Mouse (Mus musculus): ENCODE measurements at regions not wholly inside any gene's neighbourhood (a gene's known extent, or its start where the extent isn't known, plus 50 kb on each side); places are given as distances from the start of the nearest gene placed in this dataset.

GRCm38 (mm10) chr7:73094059-73094458 is 281.2 kb upstream of the Rgma start:
- in situ Hi-C loops (cut with MboI; ENCODE audit: unreplicated experiment in 2 of 2), result no loop called here

- in situ Hi-C loops (cut with MboI; ENCODE audit: unreplicated experiment in 2 of 2), result no loop called here
Observed at GRCm38 (mm10) chr7:73118871-73119270, 256.4 kb upstream of the Rgma start.

GRCm38 (mm10) chr7:73120276-73120675 is 255.0 kb upstream of the Rgma start:
- in situ Hi-C loops (cut with MboI; ENCODE audit: unreplicated experiment in 2 of 2), result no loop called here

- in situ Hi-C loops (cut with MboI; ENCODE audit: unreplicated experiment in 2 of 2), result no loop called here
Observed at GRCm38 (mm10) chr7:73124976-73125375, 250.3 kb upstream of the Rgma start.

- in situ Hi-C loops (cut with MboI; ENCODE audit: unreplicated experiment in 2 of 2), result no loop called here
Observed at GRCm38 (mm10) chr7:73125864-73126263, 249.4 kb upstream of the Rgma start.

GRCm38 (mm10) chr7:73135786-73136185 is 239.5 kb upstream of the Rgma start:
- in situ Hi-C loops (cut with MboI; ENCODE audit: unreplicated experiment in 2 of 2), result no loop called here

- in situ Hi-C loops (cut with MboI; ENCODE audit: unreplicated experiment in 2 of 2), result no loop called here
Observed at GRCm38 (mm10) chr7:73138269-73138668, 237.0 kb upstream of the Rgma start.

- in situ Hi-C loops (cut with MboI; ENCODE audit: unreplicated experiment in 2 of 2), result no loop called here
Observed at GRCm38 (mm10) chr7:73138861-73139493, 236.3 kb upstream of the Rgma start.

GRCm38 (mm10) chr7:73139901-73140300 is 235.4 kb upstream of the Rgma start:
- in situ Hi-C loops (cut with MboI; ENCODE audit: unreplicated experiment in 2 of 2), result no loop called here

GRCm38 (mm10) chr7:73141167-73141566 is 234.1 kb upstream of the Rgma start:
- in situ Hi-C loops (cut with MboI; ENCODE audit: unreplicated experiment in 2 of 2), result no loop called here

- in situ Hi-C loops (cut with MboI; ENCODE audit: unreplicated experiment in 2 of 2), result no loop called here
Observed at GRCm38 (mm10) chr7:73143902-73144301, 231.4 kb upstream of the Rgma start.

- in situ Hi-C loops (cut with MboI; ENCODE audit: unreplicated experiment in 2 of 2), result no loop called here
Observed at GRCm38 (mm10) chr7:73144846-73145245, 230.5 kb upstream of the Rgma start.

GRCm38 (mm10) chr7:73147251-73147650 is 228.1 kb upstream of the Rgma start:
- in situ Hi-C loops (cut with MboI; ENCODE audit: unreplicated experiment in 2 of 2), result no loop called here

- in situ Hi-C loops (cut with MboI; ENCODE audit: unreplicated experiment in 2 of 2), result no loop called here
Observed at GRCm38 (mm10) chr7:73150436-73150835, 224.9 kb upstream of the Rgma start.

- in situ Hi-C loops (cut with MboI; ENCODE audit: unreplicated experiment in 2 of 2), result no loop called here
Observed at GRCm38 (mm10) chr7:73151586-73152467, 223.5 kb upstream of the Rgma start.

- in situ Hi-C loops (cut with MboI; ENCODE audit: unreplicated experiment in 2 of 2), result no loop called here
Observed at GRCm38 (mm10) chr7:73153668-73154067, 221.6 kb upstream of the Rgma start.

- in situ Hi-C loops (cut with MboI; ENCODE audit: unreplicated experiment in 2 of 2), result no loop called here
Observed at GRCm38 (mm10) chr7:73158833-73159232, 216.5 kb upstream of the Rgma start.

- in situ Hi-C loops (cut with MboI; ENCODE audit: unreplicated experiment in 2 of 2), result no loop called here
Observed at GRCm38 (mm10) chr7:73160968-73161367, 214.3 kb upstream of the Rgma start.

- in situ Hi-C loops (cut with MboI; ENCODE audit: unreplicated experiment in 2 of 2), result no loop called here
Observed at GRCm38 (mm10) chr7:73163687-73164086, 211.6 kb upstream of the Rgma start.

- in situ Hi-C loops (cut with MboI; ENCODE audit: unreplicated experiment in 2 of 2), result no loop called here
Observed at GRCm38 (mm10) chr7:73165521-73165920, 209.8 kb upstream of the Rgma start.

GRCm38 (mm10) chr7:73169416-73169815 is 205.9 kb upstream of the Rgma start:
- in situ Hi-C loops (cut with MboI; ENCODE audit: unreplicated experiment in 2 of 2), result no loop called here

- in situ Hi-C loops (cut with MboI; ENCODE audit: unreplicated experiment in 2 of 2), result no loop called here
Observed at GRCm38 (mm10) chr7:73172615-73173014, 202.7 kb upstream of the Rgma start.

Data from v-Abl transformed pro-B cells (cell line).